Mouse (Mus musculus) neutrophil, adult 59 days (primary cell): ENCODE measurements around the gene Rpl36a. TPM values are rescaled to one million over a fixed set of nuclear protein-coding genes. Genes with fewer than 3 reads are reported as not detected.

ENCODE experiments used
- total RNA-seq, 2 experiments: library from RNA; stranded (reverse); gene quantifications; 1 replicate in 1 of 2; 2 replicates in 1 of 2; pipeline ENCODE4 v1.2.4; 2023

Rpl36a gene
- 100 to 1,000 TPM; 148 to 167 TPM for total RNA-seq

DNA sequence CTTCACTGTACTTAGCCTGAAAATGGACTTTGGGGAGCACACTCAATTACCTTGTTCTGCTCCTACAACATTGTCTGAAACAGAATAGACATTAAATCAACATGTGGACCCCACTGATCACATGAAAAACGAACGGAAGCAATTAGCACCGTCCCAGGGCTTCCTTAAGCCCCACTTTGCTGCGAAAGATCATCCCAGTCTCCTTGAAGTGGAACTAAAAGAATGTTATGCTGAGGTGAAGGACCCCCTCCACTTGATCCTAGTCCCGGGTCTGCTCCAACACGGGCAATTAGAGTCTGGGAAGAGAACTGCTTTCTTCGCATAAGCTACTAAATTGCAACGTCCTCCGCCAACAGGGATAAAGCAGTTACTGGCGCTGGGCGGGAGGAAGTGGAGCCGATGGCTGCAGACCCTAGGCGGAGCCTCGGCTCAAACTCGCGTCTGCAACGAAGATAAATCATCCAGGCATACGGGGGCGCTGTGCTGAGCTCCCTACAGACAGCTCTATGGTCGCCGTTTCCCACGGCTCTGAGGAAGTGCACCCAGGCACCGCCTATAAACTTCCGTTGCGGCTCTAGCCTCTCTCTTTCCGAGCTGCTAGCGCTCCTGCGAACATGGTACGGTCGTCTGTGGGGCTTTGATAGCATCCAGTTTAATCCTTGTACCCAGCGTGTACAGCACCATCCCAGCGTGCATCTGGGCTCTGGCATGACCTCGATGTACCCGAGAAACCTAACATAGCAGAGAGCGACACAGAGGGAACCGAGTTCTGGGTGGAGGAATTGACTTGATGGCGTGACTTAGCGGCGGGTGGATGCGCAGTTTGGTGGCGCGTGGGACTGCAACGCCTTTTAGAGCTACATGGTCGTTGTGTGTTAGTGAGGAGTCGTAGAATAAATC lies at the start of gene Rpl36a:
Gene Rpl36a (plus strand): TSS at position 552 of the 900 bp plus-strand sequence.

DNA sequence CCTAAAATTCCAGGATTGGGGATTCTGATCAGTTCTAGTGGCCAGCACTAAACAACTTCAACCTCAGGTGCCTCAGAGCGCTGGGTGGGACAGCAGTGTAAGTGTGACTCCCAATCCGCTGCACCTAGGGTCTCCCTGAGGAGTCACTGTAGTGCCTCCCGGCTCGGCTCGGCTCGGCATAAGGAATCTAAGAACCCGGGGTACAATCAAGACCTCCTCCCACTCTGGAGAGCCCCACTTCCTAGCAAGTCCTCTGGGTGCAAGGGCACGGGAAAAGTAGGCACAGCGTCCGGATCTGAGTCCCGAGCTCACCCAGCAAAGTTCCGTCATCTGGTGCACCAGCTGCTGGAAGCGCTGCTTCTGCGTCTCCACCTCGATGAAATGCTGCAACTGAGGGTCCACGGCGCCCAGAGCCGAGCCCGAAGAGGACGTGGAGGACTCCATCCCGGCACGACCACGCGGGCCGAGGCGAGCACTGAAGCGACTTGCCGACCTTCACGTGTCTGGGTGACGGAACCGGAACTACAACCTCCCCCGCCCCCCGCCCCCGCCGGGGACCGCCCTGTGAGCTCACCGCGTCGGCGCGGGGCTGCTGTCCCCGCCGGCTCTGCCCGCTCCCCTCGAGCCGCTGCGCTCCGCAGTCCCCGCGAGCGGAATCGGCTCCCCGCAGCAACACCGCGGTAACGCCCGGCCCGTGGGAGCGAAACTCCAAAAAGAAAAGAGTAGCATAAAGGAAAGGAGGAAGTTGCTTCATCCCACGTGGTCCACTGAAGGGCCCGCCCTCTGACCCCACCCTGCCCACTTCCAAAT lies 44.1 kb upstream of the Rpl36a start, which contains the start of gene Timm8a1:
Gene Timm8a1 (minus strand): TSS at position 721 of the 810 bp plus-strand sequence.

DNA sequence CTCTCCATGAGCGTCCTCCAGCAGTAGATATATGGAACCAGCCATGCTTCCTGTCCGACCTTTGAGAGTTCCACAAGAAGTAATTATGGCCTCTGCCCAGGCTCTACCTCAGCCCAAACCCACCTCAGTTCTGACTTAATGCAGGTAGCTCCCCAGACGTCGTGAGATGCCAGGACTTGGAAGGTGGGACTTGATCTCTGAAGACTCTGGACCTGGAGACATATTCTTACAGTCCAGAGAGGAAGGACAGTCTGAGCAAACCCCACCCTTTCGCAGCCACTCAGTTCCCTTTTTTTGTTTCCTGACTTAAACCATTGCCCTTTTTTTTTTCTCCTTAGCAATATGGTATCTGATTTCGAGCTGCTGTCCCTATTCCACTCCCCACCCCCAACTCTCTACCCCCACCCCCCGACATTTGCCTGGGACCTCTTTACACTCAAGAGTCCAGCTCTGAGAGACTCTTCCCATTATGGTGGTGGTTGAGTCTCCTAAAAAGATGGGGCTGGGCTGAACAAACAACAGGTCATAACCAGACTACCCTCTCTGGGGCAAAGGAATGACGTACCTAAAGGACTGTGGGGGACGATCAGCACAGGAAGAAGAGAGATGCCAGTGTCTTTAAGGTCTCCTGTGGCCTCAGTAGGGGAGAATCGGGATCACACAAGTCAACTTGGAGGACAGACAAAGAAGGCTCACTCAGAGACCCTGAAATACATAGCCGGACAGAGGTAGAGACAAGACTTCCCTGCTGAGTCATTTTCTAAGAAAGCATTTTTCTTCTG lies 2.4 kb upstream of the Rpl36a start, which contains the start of gene Btk:
Gene Btk (minus strand): TSS at position 683 of the 782 bp plus-strand sequence.

DNA sequence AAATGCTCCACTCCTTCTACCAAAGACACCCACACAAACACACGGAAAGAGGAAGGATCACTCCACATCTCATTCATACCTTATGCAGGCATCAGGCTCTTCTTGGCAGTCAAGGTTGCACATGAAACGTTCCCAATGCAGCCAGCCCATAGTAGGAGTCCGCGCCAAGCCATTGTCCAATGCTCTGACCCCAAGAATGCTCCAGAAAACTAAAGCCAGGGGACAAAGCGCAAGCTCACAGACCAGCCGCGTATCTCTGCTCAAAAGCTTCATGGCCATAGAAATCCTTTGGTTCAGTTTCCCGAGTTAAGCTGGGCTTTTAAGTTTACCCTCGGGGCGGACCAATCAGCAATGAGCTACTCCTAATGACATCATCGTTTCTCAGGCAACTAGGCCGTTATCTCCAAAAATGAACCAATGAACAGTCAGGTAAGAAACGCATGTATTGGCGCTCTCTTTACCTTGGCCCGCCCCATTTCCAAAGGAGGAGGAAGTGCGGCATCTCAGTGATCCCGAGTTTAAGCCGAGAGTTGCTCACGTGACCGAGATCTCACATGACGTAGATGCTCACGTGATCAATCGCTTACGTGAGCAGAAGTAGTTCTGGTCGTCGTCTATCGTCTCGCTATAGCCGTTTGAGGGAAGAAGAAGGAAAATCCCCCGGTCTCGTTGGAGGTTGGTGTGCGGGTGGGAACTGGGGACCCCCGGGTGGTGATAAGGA lies 15.4 kb downstream of the Rpl36a start, which contains the start of the genes Gla and Hnrnph2:
Gene Gla (minus strand): TSS at position 467 of the 721 bp plus-strand sequence.
Gene Hnrnph2 (plus strand): TSS at position 521 of the 721 bp plus-strand sequence.

Other genes starting within 250 kb of the Rpl36a start
- under 1 TPM; 0.20 to 0.40 TPM for gene Drp2, start 181.1 kb upstream of the Rpl36a start, total RNA-seq
- not detected for gene Taf7l, start 109.2 kb upstream of the Rpl36a start, total RNA-seq
- 10 to 100 TPM in 1 of 2 experiments, 1 to 10 TPM in 1; 8.0 to 11.3 TPM for gene Timm8a1, start 43.8 kb upstream of the Rpl36a start, total RNA-seq
- 10 to 100 TPM; 71.8 to 73.6 TPM for gene Btk, start 2.1 kb upstream of the Rpl36a start, total RNA-seq
- 10 to 100 TPM; 44.4 to 59.6 TPM for gene Gla, start 15.5 kb downstream of the Rpl36a start, total RNA-seq
- 10 to 100 TPM; 80.4 to 96.9 TPM for gene Hnrnph2, start 15.5 kb downstream of the Rpl36a start, total RNA-seq
- under 1 TPM; 0.57 to 0.91 TPM for gene Armcx4, start 100.9 kb downstream of the Rpl36a start, total RNA-seq
- under 1 TPM; 0.15 to 0.84 TPM for gene Armcx1, start 132.3 kb downstream of the Rpl36a start, total RNA-seq
- under 1 TPM; 0.51 to 0.64 TPM for gene Armcx6, start 165.8 kb downstream of the Rpl36a start, total RNA-seq
- gene Armcx3, start 170.9 kb downstream of the Rpl36a start, total RNA-seq, result 10 to 100 TPM; 10.7 to 11.9 TPM
- gene Armcx2, start 223.6 kb downstream of the Rpl36a start, total RNA-seq, result 1 to 10 TPM; 1.8 to 2.2 TPM